Mouse (Mus musculus): ENCODE results near the gene Prkab1.

DNA sequence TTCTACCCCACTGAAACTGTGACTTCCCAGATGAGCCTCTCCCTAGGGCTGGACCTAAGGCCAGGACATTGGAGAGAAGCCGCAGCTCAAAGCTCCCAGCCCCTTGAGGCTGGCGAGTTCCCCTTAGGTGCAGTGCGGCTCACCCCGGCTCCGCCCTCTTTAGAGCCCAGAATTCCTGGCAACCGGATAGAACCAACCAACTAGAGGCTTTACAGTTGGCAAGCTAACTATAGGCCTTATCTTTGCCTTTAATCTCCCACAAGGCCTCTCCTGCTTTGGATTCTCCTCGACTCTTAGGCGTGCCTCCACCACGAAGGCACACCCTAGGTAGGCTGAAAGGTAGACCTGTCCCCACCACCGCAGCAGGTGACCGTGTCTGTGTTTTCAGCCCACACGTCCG, 16.6 kb downstream of the Prkab1 start:
- TF ChIP-seq CTCF (IDR thresholded peaks at IDR 0.05; ENCODE audit: insufficient read depth, low read length) = no peak
- TF ChIP-seq POLR2A (IDR thresholded peaks at IDR 0.05; ENCODE audit: borderline replicate concordance, extremely low read depth, low read depth, low read length) = no peak

All from lung, adult 2 months (tissue).